Mouse (Mus musculus) stomach, embryonic 14.5 days (tissue): ENCODE data around the gene Mcm6. TPM values are rescaled to one million over a fixed set of nuclear protein-coding genes. Genes with fewer than 3 reads are reported as not detected.

Experiments used
- ATAC-seq: fragments of 200-750 bp; cut with Nextera tagmentation; 2 replicates; pipeline ENCODE4 v1.8.0; 2017; ENCODE audit warnings: low read depth, moderate TSS enrichment; ENCODE audit not compliant: insufficient number of reproducible peaks, insufficient read depth, low FRiP score
- H3K27ac ChIP-seq: fragments of 300-500 bp; sonication (generic); 2 replicates; pipeline ENCODE4 v1.5.1; 2014; ENCODE audit warnings: mild to moderate bottlenecking, low read length, moderate library complexity, mixed read lengths
- H3K27me3 ChIP-seq: fragments of 300-500 bp; sonication (generic); 2 replicates; pipeline ENCODE4 v1.6.1; 2014; ENCODE audit warnings: low read length, control low read depth, mixed read lengths; ENCODE audit not compliant: control insufficient read depth, insufficient read depth
- H3K36me3 ChIP-seq: fragments of 300-500 bp; sonication (generic); 2 replicates; pipeline ENCODE4 v1.6.1; 2014; ENCODE audit warnings: mild to moderate bottlenecking, control low read depth, low read length, moderate library complexity, mixed read lengths; ENCODE audit not compliant: control insufficient read depth, insufficient read depth
- H3K4me1 ChIP-seq: fragments of 300-500 bp; sonication (generic); 2 replicates; pipeline ENCODE4 v1.6.1; 2014; ENCODE audit warnings: low read length, control low read depth, mixed read lengths; ENCODE audit not compliant: control insufficient read depth, insufficient read depth
- H3K4me2 ChIP-seq: fragments of 300-500 bp; sonication (generic); replicated peaks from 2 replicates; pipeline ENCODE4 v1.6.1; 2014; ENCODE audit warnings: low read depth, low read length, control low read depth
- H3K4me3 ChIP-seq: fragments of 300-500 bp; sonication (generic); 2 replicates; pipeline ENCODE4 v1.5.1; 2014; ENCODE audit warnings: low read depth, low read length, control low read depth
- H3K9ac ChIP-seq: fragments of 300-500 bp; sonication (generic); replicated peaks from 2 replicates; pipeline ENCODE4 v1.6.1; 2014; ENCODE audit warnings: low read depth, mild to moderate bottlenecking, control low read depth, low read length, moderate library complexity, mixed read lengths
- H3K9me3 ChIP-seq: fragments of 300-500 bp; sonication (generic); 2 replicates; pipeline ENCODE4 v1.6.1; 2016; ENCODE audit warnings: low read depth, low read length, control low read depth; ENCODE audit not compliant: control insufficient read depth
- WGBS: fragments of 180-500 bp; shearing (Covaris S2); extraction: QIAGEN DNeasy Blood & Tissue Kit; methylation state at CpG from one replicate; pipeline ENCODE4 v1.1.7; 2014; 5-methylcytosine and 5-hydroxymethylcytosine counted together
- polyA plus RNA-seq: library from polyadenylated mRNA; unstranded; fragments of >200 nt; fragmentation: Nextera tagmentation; extraction: Ambion mirVana; gene quantifications from 2 replicates; pipeline ENCODE4 v1.2.1, GENCODE M21; 2014

The Mcm6 gene
- 252 and 264 TPM in 2 replicates for polyA plus RNA-seq

DNA sequence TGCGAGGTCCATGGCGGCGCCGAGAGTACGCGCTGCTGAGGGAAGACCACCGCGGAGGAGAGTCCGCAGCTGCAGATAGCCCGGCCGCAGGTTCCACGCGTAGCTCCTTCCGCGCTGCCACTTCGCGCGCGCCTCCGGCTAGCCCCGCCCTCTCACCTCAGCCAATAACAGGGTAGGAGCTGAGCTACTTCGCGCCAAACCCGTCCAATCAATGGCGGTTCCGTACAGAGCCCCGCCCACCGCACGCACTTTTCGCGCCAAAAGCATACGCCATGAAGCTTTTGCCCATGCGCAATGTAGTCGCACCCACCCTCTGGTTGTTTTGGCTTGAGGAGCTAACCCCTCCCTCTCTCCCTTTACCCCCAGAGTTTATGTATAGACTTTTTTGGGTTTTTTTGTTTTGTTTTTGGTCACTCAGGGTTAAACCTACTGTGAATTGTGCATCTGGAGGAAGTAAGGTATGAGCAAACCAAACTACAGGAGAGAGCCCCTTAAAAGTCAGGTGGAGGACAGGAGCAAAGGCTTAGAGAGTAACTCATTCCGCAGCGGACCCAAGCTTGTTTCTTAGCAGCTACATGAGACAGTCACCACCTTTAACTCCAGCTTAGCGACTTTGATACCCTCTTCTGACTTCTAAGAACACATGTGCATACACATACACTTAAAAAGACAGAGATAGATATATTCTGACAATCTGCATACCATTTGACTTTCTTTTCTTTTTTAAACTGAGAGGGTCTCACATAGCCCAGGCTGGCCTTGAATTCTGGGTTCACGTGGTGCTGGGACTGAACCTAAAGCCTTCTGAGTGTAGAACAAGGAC lies at the start of gene Mcm6:
Gene Mcm6 (minus strand): TSS at position 111 of the 823 bp plus-strand sequence.
- ATAC-seq = peak; percentile 99
- Histone ChIP-seq H3K4me3 (peak within 1 kb of the TSS; percentile 65), H3K4me1 (peaks cover 6% of the 10 kb centered on the region; the same call in 1 of the 2 replicates), H3K36me3 (peaks cover 18% of the 10 kb centered on the region), H3K4me2 (peak within 1 kb of the TSS; percentile 48), H3K27ac (peak within 1 kb of the TSS; percentile 92), H3K27me3 (no peaks in the 10 kb centered on the region), H3K9ac (peak within 1 kb of the TSS; percentile 65), H3K9me3 (no peaks in the 10 kb centered on the region)
- 3% methylated on average over 38 of the region's 38 CpGs for WGBS

DNA sequence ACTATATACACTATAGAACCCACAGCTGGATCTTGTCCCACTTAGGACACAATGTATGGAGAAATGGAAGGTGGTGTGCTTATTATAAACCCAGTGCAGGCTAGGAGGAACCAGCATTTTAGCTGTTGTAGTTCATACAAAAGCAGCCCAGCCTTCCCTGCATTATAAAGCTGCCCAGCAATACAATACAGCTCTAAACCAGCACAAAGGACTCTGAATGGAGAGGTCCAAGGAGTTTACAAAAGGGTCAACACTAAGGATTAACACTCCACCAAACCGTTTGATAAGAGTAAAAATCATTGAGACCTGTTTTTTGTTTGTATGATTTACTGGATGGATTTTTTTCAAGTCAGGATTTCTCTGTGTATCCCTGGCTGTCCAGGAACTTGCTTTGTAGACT lies 47.4 kb upstream of the Mcm6 start:
- WGBS = 49% methylated on average over 1 of the region's 1 CpGs
- no peak overlapping the region for H3K27ac ChIP-seq
- H3K4me3 ChIP-seq = no peak overlapping the region
- no peaks in the 10 kb centered on the region for H3K27me3 ChIP-seq
- no peak for ATAC-seq
- H3K9me3 ChIP-seq = no peaks in the 10 kb centered on the region
- no peak overlapping the region for H3K4me2 ChIP-seq
- H3K9ac ChIP-seq = no peak overlapping the region
- H3K4me1 ChIP-seq = 0 out of 2 replicates have a peak, but pooled peaks cover 3% of the 10 kb centered on the region
- peaks cover 17% of the 10 kb centered on the region for H3K36me3 ChIP-seq

DNA sequence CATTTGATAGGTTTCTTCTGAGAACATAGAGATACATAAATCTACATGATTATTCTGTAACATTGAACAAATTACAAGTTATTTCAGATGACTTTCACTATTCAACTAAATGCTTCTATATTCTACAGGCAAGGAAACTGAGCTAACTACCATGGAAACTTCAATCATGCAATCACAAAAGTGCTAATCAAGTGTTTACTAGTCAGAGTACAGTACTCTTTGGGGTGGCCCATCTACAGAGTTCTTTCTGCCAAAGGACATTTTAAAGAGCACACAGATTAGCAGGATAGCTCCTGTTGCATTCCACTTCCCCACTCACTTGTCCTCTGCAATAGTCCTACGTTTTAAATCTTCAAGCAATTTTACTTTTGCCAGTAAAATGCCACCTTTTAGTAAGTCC lies 46.2 kb upstream of the Mcm6 start:
- no peak for ATAC-seq
- Histone ChIP-seq H3K27ac (no peak overlapping the region), H3K4me3 (no peak overlapping the region), H3K4me1 (peaks cover 3% of the 10 kb centered on the region; the same call in 1 of the 2 replicates), H3K36me3 (peaks cover 19% of the 10 kb centered on the region), H3K27me3 (no peaks in the 10 kb centered on the region), H3K9ac (no peak overlapping the region), H3K9me3 (no peaks in the 10 kb centered on the region), H3K4me2 (no peak overlapping the region)
- WGBS = 87% methylated on average over 1 of the region's 1 CpGs

DNA sequence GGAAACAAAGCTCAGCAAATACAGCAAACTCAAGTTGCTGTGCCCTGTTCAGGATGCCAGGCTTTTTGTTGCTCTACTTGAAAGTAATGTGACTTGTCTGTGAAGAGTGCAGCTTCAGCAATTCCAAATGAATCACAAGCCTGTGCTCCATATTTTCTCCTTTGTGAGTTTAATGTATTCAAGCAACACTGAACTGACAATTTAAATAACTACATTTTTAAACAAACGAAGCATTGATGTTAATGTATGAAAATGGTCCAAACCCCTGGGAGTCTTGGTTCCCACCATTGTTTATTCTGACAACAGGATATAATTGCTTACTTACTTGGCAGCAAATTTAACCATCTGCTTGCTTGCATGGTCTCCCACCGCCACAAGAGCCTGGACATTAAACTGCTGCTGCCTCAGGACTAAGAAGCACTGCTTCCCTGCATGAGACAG lies 45.6 kb upstream of the Mcm6 start:
- no peak overlapping the region for H3K4me2 ChIP-seq
- peaks cover 3% of the 10 kb centered on the region; the same call in 1 of the 2 replicates for H3K4me1 ChIP-seq
- no peak overlapping the region for H3K27ac ChIP-seq
- H3K4me3 ChIP-seq = no peak overlapping the region
- no peaks in the 10 kb centered on the region for H3K9me3 ChIP-seq
- H3K27me3 ChIP-seq = no peaks in the 10 kb centered on the region
- WGBS = 67% methylated on average over 2 of the region's 2 CpGs
- H3K9ac ChIP-seq = no peak overlapping the region
- ATAC-seq = no peak
- H3K36me3 ChIP-seq = peaks cover 19% of the 10 kb centered on the region

DNA sequence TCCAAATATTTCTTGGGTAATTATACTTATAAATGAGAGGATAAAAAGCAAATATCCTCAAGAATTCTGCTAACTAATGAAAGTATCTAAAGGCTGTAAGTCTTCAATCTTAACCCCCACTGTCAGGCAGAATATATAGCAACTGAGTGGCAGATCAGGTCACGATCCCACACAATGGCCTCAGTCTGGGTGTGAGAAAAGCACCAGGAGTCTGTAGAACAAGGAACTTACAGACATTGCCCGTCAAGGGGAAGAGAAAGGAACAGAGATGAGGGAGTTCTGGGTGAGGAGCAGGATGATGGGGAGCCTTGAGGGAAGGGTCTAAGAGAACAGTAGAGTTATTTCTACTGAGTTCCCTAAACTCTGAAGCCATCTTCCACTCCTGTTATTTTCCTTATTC lies 41.5 kb upstream of the Mcm6 start:
- no peak overlapping the region for H3K27ac ChIP-seq
- H3K27me3 ChIP-seq = no peaks in the 10 kb centered on the region
- H3K36me3 ChIP-seq = peaks cover 17% of the 10 kb centered on the region
- ATAC-seq = no peak
- H3K4me1 ChIP-seq = peaks cover 3% of the 10 kb centered on the region; the same call in 1 of the 2 replicates
- no peak overlapping the region for H3K4me2 ChIP-seq
- WGBS = 62% methylated on average over 2 of the region's 2 CpGs
- H3K9ac ChIP-seq = no peak overlapping the region
- no peak overlapping the region for H3K4me3 ChIP-seq
- no peaks in the 10 kb centered on the region for H3K9me3 ChIP-seq

DNA sequence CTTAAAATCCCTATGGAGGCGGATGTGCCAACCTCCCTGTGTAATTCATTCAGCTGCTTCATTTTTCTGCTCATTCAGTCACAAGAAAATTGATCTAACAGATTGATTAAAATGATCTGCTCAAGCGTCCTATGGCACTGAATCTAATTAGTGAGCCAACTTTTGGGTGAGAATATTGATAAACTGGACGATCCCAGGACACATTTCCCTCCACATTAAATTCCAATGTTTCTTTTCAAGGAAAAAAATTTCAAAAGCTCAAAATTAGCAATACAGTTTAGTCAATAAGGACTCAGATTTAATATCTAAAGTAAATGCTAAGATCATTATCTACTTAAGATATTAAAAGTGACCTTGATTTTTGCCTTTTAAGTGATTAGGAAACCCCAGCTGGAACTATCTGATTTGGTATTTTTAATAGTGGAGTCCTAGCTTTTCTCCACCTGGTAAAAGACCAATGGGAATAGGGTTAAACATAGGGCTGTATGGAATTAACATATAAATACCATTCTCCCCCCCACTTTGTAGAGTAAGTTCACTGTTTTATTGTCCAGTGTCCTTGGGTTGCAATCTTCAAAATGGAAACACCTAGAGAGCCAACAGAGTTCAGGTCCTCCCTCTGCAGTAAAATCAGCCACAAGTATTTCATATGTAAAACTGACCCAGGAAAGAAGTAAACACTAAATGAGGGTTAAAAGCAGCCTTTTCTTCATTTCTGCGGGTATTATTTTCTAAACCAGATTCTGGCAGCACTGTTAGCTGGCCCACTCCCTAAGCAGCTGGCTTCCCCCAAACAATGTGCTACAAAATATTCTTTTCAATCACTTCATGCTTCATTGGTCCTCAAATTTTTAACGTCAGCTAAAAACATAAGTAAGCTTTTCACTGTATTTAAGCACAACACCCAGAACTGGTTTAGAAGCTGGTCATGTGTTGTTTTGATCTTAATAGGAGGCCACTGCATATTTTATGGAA lies 40.8 kb upstream of the Mcm6 start:
- Histone ChIP-seq H3K4me2 (no peak overlapping the region), H3K4me3 (no peak overlapping the region), H3K27ac (0 out of 2 replicates have a peak overlapping the region, but pooled peaks have one; percentile 18), H3K9me3 (no peaks in the 10 kb centered on the region), H3K9ac (no peak overlapping the region), H3K4me1 (no peaks in the 10 kb centered on the region; the same call in 1 of the 2 replicates), H3K36me3 (peaks cover 17% of the 10 kb centered on the region), H3K27me3 (no peaks in the 10 kb centered on the region)
- 81% methylated on average over 5 of the region's 5 CpGs for WGBS
- no peak for ATAC-seq

DNA sequence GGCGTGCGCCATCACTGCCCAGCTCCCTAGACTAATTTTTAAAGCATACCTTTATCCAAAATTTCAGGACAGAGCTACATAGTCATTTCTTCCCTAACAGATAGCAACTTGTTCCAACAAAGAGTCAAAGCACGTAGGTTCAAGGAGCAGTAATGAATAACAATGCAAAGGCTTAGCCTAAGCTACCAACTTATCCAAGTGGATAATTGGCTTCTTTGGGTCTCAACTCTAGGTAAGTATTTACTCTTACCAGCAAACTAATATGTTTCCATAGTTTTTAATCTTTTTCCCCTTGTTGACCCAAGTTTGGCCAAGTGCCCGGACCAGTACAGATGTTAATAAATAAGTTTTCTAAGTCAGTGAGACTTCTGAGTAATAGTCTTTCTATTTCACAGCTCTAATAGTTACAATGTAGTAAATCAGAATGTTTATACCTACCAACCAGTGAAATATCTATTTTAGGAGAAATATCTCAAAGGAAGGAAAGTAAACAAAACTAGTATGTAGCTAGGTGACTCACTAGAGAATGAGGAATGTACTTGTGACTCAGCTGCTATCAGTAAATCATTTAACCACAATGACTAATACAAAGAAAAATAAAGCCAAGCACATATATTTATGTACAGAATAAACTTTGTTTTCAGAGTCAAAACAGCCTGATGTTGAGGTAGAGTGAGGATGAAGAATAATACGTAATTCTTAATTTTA lies 39.4 kb upstream of the Mcm6 start:
- 73% methylated on average over 5 of the region's 5 CpGs for WGBS
- Histone ChIP-seq H3K4me3 (no peak overlapping the region), H3K27me3 (no peaks in the 10 kb centered on the region), H3K4me2 (no peak overlapping the region), H3K36me3 (peaks cover 15% of the 10 kb centered on the region), H3K9me3 (no peaks in the 10 kb centered on the region), H3K4me1 (no peaks in the 10 kb centered on the region; the same call in 1 of the 2 replicates), H3K9ac (no peak overlapping the region), H3K27ac (peak overlapping the region; percentile 18; the same call in 1 of the 2 replicates)
- peak; percentile 61 for ATAC-seq

DNA sequence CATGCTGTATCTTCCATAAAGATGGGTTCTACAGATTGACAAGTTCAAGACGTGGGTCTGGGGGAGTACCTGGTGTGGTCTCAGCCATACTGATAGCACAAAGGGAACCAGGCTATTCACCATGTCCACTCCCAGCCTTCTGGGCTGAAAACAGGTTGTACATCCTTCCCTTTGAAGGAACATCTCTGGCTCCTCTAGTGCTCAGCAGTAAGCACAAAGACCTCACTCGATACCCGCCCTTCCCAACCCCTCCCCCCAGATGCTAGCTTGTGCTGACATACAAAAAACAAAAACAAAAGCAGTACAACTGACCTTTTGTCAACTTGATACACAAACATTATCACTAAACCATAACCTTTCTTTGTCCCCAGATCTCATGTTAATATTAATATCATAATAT lies 35.2 kb upstream of the Mcm6 start:
- ATAC-seq = no peak
- peaks cover 1% of the 10 kb centered on the region for H3K36me3 ChIP-seq
- H3K4me3 ChIP-seq = no peak overlapping the region
- no peaks in the 10 kb centered on the region for H3K27me3 ChIP-seq
- H3K9ac ChIP-seq = no peak overlapping the region
- WGBS = 89% methylated on average over 3 of the region's 3 CpGs
- no peaks in the 10 kb centered on the region for H3K4me1 ChIP-seq
- H3K9me3 ChIP-seq = no peaks in the 10 kb centered on the region
- H3K4me2 ChIP-seq = no peak overlapping the region
- no peak overlapping the region for H3K27ac ChIP-seq
